Mouse (Mus musculus): ENCODE results near the gene Camk2g. TPM values are rescaled to one million over a fixed set of nuclear protein-coding genes. Genes with fewer than 3 reads are reported as not detected.

Gene Camk2g
- total and polyA plus RNA-seq, 3 experiments, result 14.1 to 27.1 TPM; not detected in 1

DNA sequence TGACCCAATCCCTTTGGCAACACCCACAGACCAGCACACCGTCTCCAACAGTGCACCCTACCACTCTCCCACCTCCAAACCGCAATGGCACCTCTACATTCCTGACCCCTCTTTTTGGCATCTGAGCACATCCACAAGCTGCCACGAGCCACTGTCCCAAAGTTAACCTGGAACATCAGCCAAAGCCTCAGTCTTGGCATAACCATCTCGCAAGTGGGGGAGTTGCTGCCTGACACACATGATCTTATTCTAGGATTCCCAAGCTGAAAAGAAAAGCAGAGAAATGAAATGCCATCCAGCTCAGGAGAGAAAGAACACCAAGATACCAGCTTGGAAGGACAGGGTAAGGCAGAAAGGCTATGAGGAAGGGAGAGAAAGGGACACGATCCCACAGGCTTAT is 3.4 kb downstream of the Camk2g start:
- TF ChIP-seq USF2 (IDR thresholded peaks at IDR 0.05; ENCODE audit: borderline replicate concordance in 1 of 2, insufficient read depth in 1 of 2, low read depth in 1 of 2, low read length in 2 of 2) (no peak), POLR2AphosphoS2 (IDR thresholded peaks at IDR 0.05; ENCODE audit: low read length) (no peak), TAL1 (IDR thresholded peaks at IDR 0.05; ENCODE audit: low read length) (no peak), HCFC1 (IDR thresholded peaks at IDR 0.05; ENCODE audit: low read depth, low read length) (no peak), SIN3A (IDR thresholded peaks at IDR 0.05; ENCODE audit: low read length) (no peak), MXI1 (IDR thresholded peaks at IDR 0.05; ENCODE audit: low read depth, low read length) (no peak), RCOR1 (IDR thresholded peaks at IDR 0.05; ENCODE audit: low read depth, low read length) (no peak), GATA1 (IDR thresholded peaks at IDR 0.05; ENCODE audit: low read depth, low read length) (no peak), GABPA (IDR thresholded peaks at IDR 0.05; ENCODE audit: low read depth, low read length) (no peak), NRF1 (IDR thresholded peaks at IDR 0.05; ENCODE audit: insufficient read depth, low read depth, low read length, poor library complexity, severe bottlenecking) (no peak), ZNF384 (IDR thresholded peaks at IDR 0.05; ENCODE audit: low read depth, low read length) (no peak), SMC3 (IDR thresholded peaks at IDR 0.05; ENCODE audit: low read depth, low read length) (no peak), CHD2 (IDR thresholded peaks at IDR 0.05; ENCODE audit: low read length) (no peak)

DNA sequence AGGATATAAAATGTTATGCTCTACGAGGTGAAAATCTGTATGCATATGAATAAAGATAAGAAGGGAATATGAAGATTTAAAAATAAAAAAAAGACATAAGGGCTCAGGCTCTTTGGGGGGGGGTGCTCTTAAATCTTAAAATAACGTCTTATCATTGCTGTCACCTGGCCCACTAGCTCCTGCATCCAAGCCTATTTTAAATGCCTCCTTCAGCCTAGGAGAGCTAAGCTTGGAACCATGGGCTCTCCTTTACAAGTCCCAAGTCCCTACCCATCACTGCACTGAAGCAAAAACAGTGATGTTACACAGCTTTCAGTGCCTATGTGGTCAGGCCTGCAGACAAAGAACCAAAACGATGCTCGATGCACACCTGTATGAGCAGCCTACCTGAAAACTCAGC is 4.3 kb downstream of the Camk2g start:
- Histone ChIP-seq H3K79me2 (ENCODE audit: control insufficient read depth, insufficient read depth, low read length, poor library complexity) (peaks cover 11% of the 10 kb centered on the region), H3K27ac (ENCODE audit: control insufficient read depth, low read depth, low read length) (no peak overlapping the region), H3K9me3 (replicated peaks; ENCODE audit: insufficient read depth, low read length) (no peaks in the 10 kb centered on the region), H3K4me3 (ENCODE audit: control insufficient read depth in 1 of 2, insufficient read depth in 1 of 2, low read depth in 2 of 2, low read length in 2 of 2) (no peak overlapping the region), H3K4me1 (ENCODE audit: control insufficient read depth in 1 of 2, insufficient read depth in 2 of 2, low read length in 2 of 2) (peaks cover 1 to 17% of the 10 kb centered on the region in 2 experiments), H3K36me3 (ENCODE audit: control insufficient read depth in 1 of 2, insufficient read depth in 2 of 2, low read length in 2 of 2) (peaks cover 3 to 13% of the 10 kb centered on the region in 2 experiments), H3K27me3 (ENCODE audit: control insufficient read depth in 1 of 2, insufficient read depth in 2 of 2, low read length in 2 of 2) (no peaks in the 10 kb centered on the region), H3K9ac (ENCODE audit: control insufficient read depth, low read depth, low read length, poor library complexity, severe bottlenecking) (no peak overlapping the region)
- no peak for DNase-seq (ENCODE audit: low read depth, low spot score)
- TF ChIP-seq UBTF (IDR thresholded peaks at IDR 0.05; ENCODE audit: borderline replicate concordance, insufficient read depth, low read depth, low read length) (no peak), POLR2A (IDR thresholded peaks at IDR 0.05; ENCODE audit: control insufficient read depth in 1 of 2, insufficient read depth in 1 of 2, low read depth in 1 of 2, low read length in 2 of 2, poor library complexity in 1 of 2) (no peak), USF2 (IDR thresholded peaks at IDR 0.05; ENCODE audit: borderline replicate concordance in 1 of 2, insufficient read depth in 1 of 2, low read depth in 1 of 2, low read length in 2 of 2) (no peak), ZKSCAN1 (IDR thresholded peaks at IDR 0.05; ENCODE audit: low read depth, low read length) (no peak), MXI1 (IDR thresholded peaks at IDR 0.05; ENCODE audit: low read depth, low read length) (no peak), RCOR1 (IDR thresholded peaks at IDR 0.05; ENCODE audit: low read depth, low read length) (no peak), GATA1 (IDR thresholded peaks at IDR 0.05; ENCODE audit: low read depth, low read length) (no peak), CHD2 (IDR thresholded peaks at IDR 0.05; ENCODE audit: low read length) (no peak), HCFC1 (IDR thresholded peaks at IDR 0.05; ENCODE audit: low read depth, low read length) (no peak)

More for the DNA sequence above, 3.4 kb downstream of the Camk2g start:
- DNase-seq (ENCODE audit: low read depth, low spot score), result no peak
- Histone ChIP-seq H3K79me2 (ENCODE audit: control insufficient read depth, insufficient read depth, low read length, poor library complexity) (peaks cover 11% of the 10 kb centered on the region), H3K27ac (ENCODE audit: control insufficient read depth, low read depth, low read length) (no peak overlapping the region), H3K4me3 (ENCODE audit: control insufficient read depth in 1 of 2, insufficient read depth in 1 of 2, low read depth in 2 of 2, low read length in 2 of 2) (no peak overlapping the region), H3K9me3 (replicated peaks; ENCODE audit: insufficient read depth, low read length) (no peaks in the 10 kb centered on the region), H3K36me3 (ENCODE audit: control insufficient read depth in 1 of 2, insufficient read depth in 2 of 2, low read length in 2 of 2) (peaks cover 3 to 18% of the 10 kb centered on the region in 2 experiments), H3K9ac (ENCODE audit: control insufficient read depth, low read depth, low read length, poor library complexity, severe bottlenecking) (no peak overlapping the region), H3K27me3 (ENCODE audit: control insufficient read depth in 1 of 2, insufficient read depth in 2 of 2, low read length in 2 of 2) (no peaks in the 10 kb centered on the region), H3K4me1 (ENCODE audit: control insufficient read depth in 1 of 2, insufficient read depth in 2 of 2, low read length in 2 of 2) (peaks cover 1 to 16% of the 10 kb centered on the region in 2 experiments)
